12 mouse cellular contexts compared by ENCODE assay signal in genomic region chr13:59279136-59279535, GRCm38 (mm10).
DNase-seq lines count a peak whose midpoint lies in the region; ATAC-seq lines count a peak whose summit lies in the region.
"Had no signal": no experiment of that assay in that cellular context is flagged by ENCODE, and none has a peak within 500 bp of the region (broad histone marks: within the 10 kb centered on the region; RNA-seq: fewer than 3 reads in every experiment).

No protein-coding gene starts in this region.

- H3K4me1 ChIP-seq in forebrain, embryonic 16.5 days (replicated peaks; ENCODE audit: control insufficient read depth, insufficient read depth, low read length) = peaks cover 9% of the 10 kb centered on the region; the same call in 1 of the 2 replicates
- H3K4me1 ChIP-seq in forebrain, embryonic 10.5 days = no peaks in the 10 kb centered on the region
- H3K4me1 ChIP-seq: hindbrain, embryonic 15.5 days; liver, embryonic 12.5 days had no signal

- no peak for ATAC-seq in forebrain, embryonic 16.5 days
- ATAC-seq: liver, embryonic 12.5 days had no signal

- no peak overlapping the region for H3K9ac ChIP-seq in forebrain, embryonic 16.5 days (replicated peaks; ENCODE audit: low read depth, low read length)
- H3K9ac ChIP-seq: hindbrain, embryonic 15.5 days; liver, embryonic 12.5 days had no signal

- peak overlapping the region; percentile 13; the same call in 1 of the 2 replicates for H3K27ac ChIP-seq in forebrain, embryonic 16.5 days (ENCODE audit: low read length)
- no peak overlapping the region for H3K27ac ChIP-seq in forebrain, embryonic 10.5 days
- H3K27ac ChIP-seq: hindbrain, embryonic 15.5 days; liver, embryonic 12.5 days had no signal

- no peaks in the 10 kb centered on the region for H3K27me3 ChIP-seq in forebrain, embryonic 16.5 days (replicated peaks; ENCODE audit: control insufficient read depth, insufficient read depth, low read length)
- H3K27me3 ChIP-seq in forebrain, embryonic 10.5 days (ENCODE audit: poor library complexity, severe bottlenecking) = no peaks in the 10 kb centered on the region
- H3K27me3 ChIP-seq: hindbrain, embryonic 15.5 days; liver, embryonic 12.5 days had no signal

- DNase-seq in forebrain, embryonic 10.5 days (ENCODE audit: extremely low spot score, low spot score) = no peak
- peak; percentile 32 for DNase-seq in kidney, postnatal 10 days
- DNase-seq in kidney, adult 9 months = no peak
- DNase-seq in lung, postnatal 10 days = peak; percentile 8
- DNase-seq in lung, postnatal 25 days (ENCODE audit: low spot score) = no peak
- DNase-seq in telencephalon, adult 2 months (ENCODE audit: low read depth, low spot score) = peak; percentile 10
- DNase-seq: adrenal gland, adult 8-10 months; kidney, postnatal 36 days; thymus, adult 2 months had no signal

- H3K9me3 ChIP-seq in forebrain, embryonic 16.5 days (ENCODE audit: control insufficient read depth, low read length) = no peaks in the 10 kb centered on the region
- H3K9me3 ChIP-seq in forebrain, embryonic 10.5 days = peaks cover 3% of the 10 kb centered on the region; the same call in 1 of the 2 replicates
- H3K9me3 ChIP-seq: hindbrain, embryonic 15.5 days; liver, embryonic 12.5 days had no signal

- H3K36me3 ChIP-seq in forebrain, embryonic 16.5 days (ENCODE audit: control insufficient read depth, insufficient read depth) = no peaks in the 10 kb centered on the region
- no peaks in the 10 kb centered on the region for H3K36me3 ChIP-seq in forebrain, embryonic 10.5 days (replicated peaks)
- H3K36me3 ChIP-seq: hindbrain, embryonic 15.5 days; liver, embryonic 12.5 days had no signal

- H3K4me3 ChIP-seq in forebrain, embryonic 16.5 days (replicated peaks; ENCODE audit: low read length) = no peak overlapping the region
- no peak overlapping the region for H3K4me3 ChIP-seq in forebrain, embryonic 10.5 days
- H3K4me3 ChIP-seq: hindbrain, embryonic 15.5 days; liver, embryonic 12.5 days had no signal

- H3K4me2 ChIP-seq in forebrain, embryonic 16.5 days (ENCODE audit: low read length) = no peak overlapping the region
- H3K4me2 ChIP-seq: hindbrain, embryonic 15.5 days; liver, embryonic 12.5 days had no signal

- 24% methylated on average over 4 of the region's 4 CpGs for WGBS in forebrain, embryonic 16.5 days
- WGBS in forebrain, embryonic 10.5 days = 92% methylated on average over 4 of the region's 4 CpGs

Comparison
In these comparisons a context has a peak if more than half of its experiments do, and no peak if none do; other contexts are left out.
1. DNase-seq: peak in kidney, postnatal 10 days (single experiment), lung, postnatal 10 days (single experiment) and telencephalon, adult 2 months (single experiment); none in forebrain, embryonic 10.5 days (single experiment), kidney, adult 9 months (single experiment) and lung, postnatal 25 days (single experiment).